Mouse (Mus musculus) heart, postnatal 0 days (tissue): ENCODE data around the gene Psmd14. TPM values are rescaled to one million over a fixed set of nuclear protein-coding genes. Genes with fewer than 3 reads are reported as not detected.
A peak's percentile ranks its signal among the peaks of the same experiment; 100 is the strongest.

ENCODE experiments used
- ATAC-seq: fragments of 200-750 bp; cut with Nextera tagmentation; 2 replicates; pipeline ENCODE4 v1.8.0; 2017; ENCODE audit warnings: low read depth, moderate number of reproducible peaks, moderate library complexity; ENCODE audit not compliant: insufficient read depth
- DNase-seq: peaks from one replicate; pipeline ENCODE4 v3.0.0-alpha.2; 2016; ENCODE audit warnings: low spot score
- H3K27ac ChIP-seq: fragments of 300-500 bp; sonication (generic); 2 replicates; pipeline ENCODE4 v1.5.1; 2014; ENCODE audit warnings: low read depth, mild to moderate bottlenecking
- H3K27me3 ChIP-seq: fragments of 300-500 bp; sonication (generic); 2 replicates; pipeline ENCODE4 v1.6.1; 2014; ENCODE audit warnings: low read length, mixed read lengths; ENCODE audit not compliant: control insufficient read depth, insufficient read depth
- H3K36me3 ChIP-seq: fragments of 300-500 bp; sonication (generic); replicated peaks from 2 replicates; pipeline ENCODE4 v1.6.1; 2014; ENCODE audit warnings: low read length, mixed read lengths; ENCODE audit not compliant: control insufficient read depth, insufficient read depth
- H3K4me1 ChIP-seq: fragments of 300-500 bp; sonication (generic); 2 replicates; pipeline ENCODE4 v1.6.1; 2014; ENCODE audit warnings: antibody characterized with exemption; ENCODE audit not compliant: control insufficient read depth, insufficient read depth
- H3K4me2 ChIP-seq: fragments of 300-500 bp; sonication (generic); 2 replicates; pipeline ENCODE4 v1.6.1; 2014; ENCODE audit warnings: low read depth, mild to moderate bottlenecking, low read length, moderate library complexity
- H3K4me3 ChIP-seq: fragments of 300-500 bp; sonication (generic); 2 replicates; pipeline ENCODE4 v1.5.1; 2014; ENCODE audit warnings: low read depth, low read length
- H3K9ac ChIP-seq: fragments of 300-500 bp; sonication (generic); replicated peaks from 2 replicates; pipeline ENCODE4 v1.6.1; 2014; ENCODE audit warnings: low read depth, low read length, mixed read lengths
- H3K9me3 ChIP-seq: fragments of 300-500 bp; sonication (generic); replicated peaks from 2 replicates; pipeline ENCODE4 v1.6.1; 2016; ENCODE audit warnings: low read length; ENCODE audit not compliant: control insufficient read depth
- CTCF ChIP-seq: IDR thresholded peaks from 2 replicates; pipeline ENCODE4 v1.5.1; 2016; ENCODE audit warnings: antibody characterized with exemption, control low read depth, low read depth
- EP300 ChIP-seq: IDR thresholded peaks from 2 replicates; pipeline ENCODE4 v1.6.1; 2016; ENCODE audit warnings: antibody characterized with exemption, low read depth
- WGBS: fragments of 180-500 bp; shearing (Covaris S2); extraction: QIAGEN DNeasy Blood & Tissue Kit; methylation state at CpG from one replicate; pipeline ENCODE4 v1.1.7; 2014; 5-methylcytosine and 5-hydroxymethylcytosine counted together
- polyA plus RNA-seq: library from polyadenylated mRNA; unstranded; fragments of >200 nt; fragmentation: Nextera tagmentation; extraction: Ambion mirVana; gene quantifications from 2 replicates; pipeline ENCODE4 v1.2.1, GENCODE M21; 2015
- total RNA-seq: library from RNA; depleted of rRNA; stranded (reverse); fragments of >200 nt; gene quantifications from 2 replicates; pipeline ENCODE4 v1.2.3, GENCODE M21; 2014; ENCODE audit warnings: low replicate concordance

The Psmd14 gene
- total and polyA plus RNA-seq, 2 experiments from 2014 or later, result 84.5 to 115 TPM

DNA sequence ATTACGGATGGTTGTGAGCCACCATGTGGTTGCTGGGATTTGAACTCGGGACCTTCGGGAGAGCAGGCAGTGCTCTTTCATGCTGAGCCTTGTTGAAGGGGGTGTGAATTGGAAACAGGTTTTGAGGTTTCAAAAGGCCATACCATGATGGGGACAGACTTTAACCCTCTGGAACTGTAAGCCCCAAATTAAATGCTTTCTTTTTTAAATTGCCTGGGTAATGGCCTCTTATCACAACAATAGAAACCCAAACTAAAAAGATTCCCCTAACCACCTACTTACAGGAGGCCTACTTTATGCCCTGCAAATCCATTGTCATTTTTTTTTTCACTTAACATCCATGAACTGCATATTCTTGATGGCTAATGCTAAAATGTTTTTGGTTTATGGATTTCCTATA lies 36.9 kb upstream of the Psmd14 start:
- no peak for ATAC-seq
- H3K36me3 ChIP-seq, result no peaks in the 10 kb centered on the region
- WGBS, result 95% methylated on average over 3 of the region's 3 CpGs
- no peak overlapping the region for H3K4me3 ChIP-seq
- H3K9me3 ChIP-seq, result no peaks in the 10 kb centered on the region
- no peak overlapping the region for H3K4me2 ChIP-seq
- no peak for TF ChIP-seq EP300
- TF ChIP-seq CTCF, result no peak
- no peak overlapping the region for H3K9ac ChIP-seq
- no peaks in the 10 kb centered on the region for H3K27me3 ChIP-seq
- DNase-seq, result no peak
- no peak overlapping the region for H3K27ac ChIP-seq
- no peaks in the 10 kb centered on the region for H3K4me1 ChIP-seq

DNA sequence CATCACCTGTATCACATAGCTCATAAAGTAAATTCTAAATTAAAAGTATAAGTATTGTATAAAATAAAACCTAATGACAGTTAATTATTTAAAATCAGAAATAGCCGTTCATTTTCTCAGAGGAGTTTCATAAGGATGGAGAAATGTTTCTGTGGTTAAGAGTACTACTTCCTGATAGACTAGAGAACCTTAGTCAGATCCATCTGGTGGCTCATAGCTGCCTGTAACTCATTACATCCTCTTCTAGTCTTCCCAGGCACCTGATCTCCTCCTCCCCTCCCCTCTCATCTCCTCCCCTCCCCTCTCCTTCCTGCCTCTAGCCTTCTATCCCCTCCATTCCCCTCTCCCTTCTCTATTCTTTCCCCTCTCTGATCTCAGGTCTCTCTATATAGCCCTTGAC lies 29.9 kb upstream of the Psmd14 start:
- ATAC-seq (no peak), DNase-seq (no peak)
- Histone ChIP-seq H3K4me2 (no peak overlapping the region), H3K27me3 (no peaks in the 10 kb centered on the region), H3K9ac (no peak overlapping the region), H3K4me3 (no peak overlapping the region), H3K27ac (no peak overlapping the region), H3K4me1 (no peaks in the 10 kb centered on the region), H3K36me3 (no peaks in the 10 kb centered on the region), H3K9me3 (no peaks in the 10 kb centered on the region)
- WGBS, result 81% methylated on average over 1 of the region's 1 CpGs
- TF ChIP-seq CTCF, result no peak
- no peak for TF ChIP-seq EP300

DNA sequence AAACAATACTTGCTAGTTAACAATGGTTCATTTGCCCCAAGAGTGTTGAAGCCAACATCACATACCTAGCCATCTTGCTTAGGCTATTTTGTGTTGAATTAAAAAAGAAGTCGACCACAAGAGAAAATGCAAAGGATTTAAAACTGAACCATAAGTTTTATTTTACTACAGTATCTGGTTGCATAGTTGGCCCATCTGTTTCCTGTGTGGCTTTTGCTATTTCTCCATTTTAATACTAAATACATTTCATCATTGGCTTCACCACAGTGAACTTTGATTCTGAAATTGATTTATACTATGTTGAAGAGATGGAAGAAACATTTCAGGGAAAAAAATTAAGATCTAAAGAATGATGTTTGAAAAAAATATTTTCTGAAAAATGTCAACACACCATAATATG lies 25.0 kb upstream of the Psmd14 start:
- Histone ChIP-seq H3K4me1 (no peaks in the 10 kb centered on the region), H3K36me3 (no peaks in the 10 kb centered on the region), H3K9ac (no peak overlapping the region), H3K27ac (no peak overlapping the region), H3K27me3 (no peaks in the 10 kb centered on the region), H3K9me3 (no peaks in the 10 kb centered on the region), H3K4me2 (no peak overlapping the region), H3K4me3 (no peak overlapping the region)
- 56% methylated on average over 1 of the region's 1 CpGs for whole genome bisulfite sequencing
- TF ChIP-seq CTCF, result no peak
- no peak for TF ChIP-seq EP300
- no peak for ATAC-seq
- DNase-seq, result no peak

DNA sequence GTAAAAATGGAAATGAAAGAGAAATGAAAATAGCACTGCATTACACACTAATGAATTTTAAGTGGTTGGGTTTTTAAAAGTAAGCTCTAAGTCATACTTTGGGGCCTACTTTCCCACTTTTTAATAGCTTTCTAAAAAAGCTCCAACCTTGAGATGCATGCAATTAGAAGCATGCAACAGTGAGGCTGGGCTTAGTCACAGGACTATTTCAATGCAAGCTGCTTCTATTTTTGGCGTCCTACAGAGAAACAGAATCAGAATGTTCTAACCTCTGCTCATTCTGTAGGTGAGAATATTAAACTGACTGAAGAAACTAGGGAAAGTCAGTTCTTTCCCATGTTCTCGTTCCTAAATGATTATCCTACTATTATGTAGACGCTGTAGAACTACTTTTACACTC lies 22.4 kb upstream of the Psmd14 start:
- no peaks in the 10 kb centered on the region for H3K36me3 ChIP-seq
- 52% methylated on average over 3 of the region's 3 CpGs for WGBS
- DNase-seq, result peak; percentile 19
- no peaks in the 10 kb centered on the region for H3K4me1 ChIP-seq
- TF ChIP-seq CTCF, result no peak
- TF ChIP-seq EP300, result no peak
- no peak for ATAC-seq
- H3K27ac ChIP-seq, result no peak overlapping the region
- H3K4me3 ChIP-seq, result no peak overlapping the region
- no peaks in the 10 kb centered on the region for H3K9me3 ChIP-seq
- H3K9ac ChIP-seq, result no peak overlapping the region
- no peaks in the 10 kb centered on the region for H3K27me3 ChIP-seq
- H3K4me2 ChIP-seq, result no peak overlapping the region

DNA sequence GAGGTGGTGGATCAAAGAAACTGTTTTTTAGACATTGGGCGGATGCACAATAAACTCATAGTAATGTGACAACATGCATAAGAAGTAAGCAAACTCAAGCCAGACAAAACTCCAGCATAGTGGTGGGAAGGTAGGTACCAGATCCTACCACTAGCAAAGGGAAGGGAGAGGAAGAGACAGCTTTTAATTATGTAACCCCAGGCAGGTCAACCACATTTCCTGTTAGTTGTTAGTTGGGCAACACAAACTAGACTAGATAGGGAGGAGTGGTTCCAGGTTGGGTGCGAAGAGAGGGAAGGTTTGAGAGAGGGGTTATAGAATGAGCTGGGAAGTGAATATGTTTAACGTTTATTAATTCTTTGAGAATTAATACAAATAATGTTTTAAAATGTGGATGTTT lies 1.9 kb upstream of the Psmd14 start:
- H3K9ac ChIP-seq, result no peak overlapping the region
- no peaks in the 10 kb centered on the region for H3K36me3 ChIP-seq
- 0 out of 2 replicates have a peak, but pooled peaks cover 5% of the 10 kb centered on the region for H3K9me3 ChIP-seq
- H3K27ac ChIP-seq, result no peak overlapping the region
- no peak overlapping the region for H3K4me3 ChIP-seq
- ATAC-seq (no peak), DNase-seq (no peak)
- WGBS, result 89% methylated on average over 3 of the region's 3 CpGs
- H3K4me1 ChIP-seq, result peaks cover 13% of the 10 kb centered on the region
- H3K27me3 ChIP-seq, result no peaks in the 10 kb centered on the region
- TF ChIP-seq CTCF (no peak), EP300 (no peak)
- no peak overlapping the region for H3K4me2 ChIP-seq

DNA sequence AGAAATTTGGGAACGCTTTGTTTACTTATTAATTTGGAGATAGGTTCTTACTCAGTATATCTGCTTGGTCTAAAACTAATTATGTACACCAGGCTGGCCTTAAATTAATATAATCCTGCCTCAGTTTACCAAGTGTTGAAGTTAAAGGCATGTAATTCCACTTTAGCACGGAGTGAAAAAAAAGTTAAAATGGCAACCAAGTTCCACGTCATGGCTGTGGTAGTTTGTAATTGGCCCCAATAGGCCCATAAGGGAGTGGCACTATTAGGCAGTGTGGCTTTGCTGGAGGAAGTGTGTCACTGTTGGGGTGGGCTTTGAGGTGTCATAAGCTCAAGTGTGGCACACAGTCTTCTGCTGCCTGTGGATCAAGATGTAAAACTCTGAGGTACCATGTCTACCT lies 1.0 kb downstream of the Psmd14 start:
- peak overlapping the region; percentile 75 for H3K4me2 ChIP-seq
- H3K9ac ChIP-seq, result peak overlapping the region; percentile 87
- DNase-seq, result no peak
- no peak for ATAC-seq
- no peaks in the 10 kb centered on the region for H3K36me3 ChIP-seq
- TF ChIP-seq EP300 (no peak), CTCF (no peak)
- peaks cover 13% of the 10 kb centered on the region for H3K4me1 ChIP-seq
- H3K27ac ChIP-seq, result no peak overlapping the region
- H3K27me3 ChIP-seq, result no peaks in the 10 kb centered on the region
- WGBS, result 46% methylated on average over 3 of the region's 3 CpGs
- H3K9me3 ChIP-seq, result 0 out of 2 replicates have a peak, but pooled peaks cover 5% of the 10 kb centered on the region
- peak overlapping the region; percentile 80 for H3K4me3 ChIP-seq
